Mouse (Mus musculus): ENCODE data around the gene Tmco5. TPM values are rescaled to one million over a fixed set of nuclear protein-coding genes. Genes with fewer than 3 reads are reported as not detected.
"Not testable (repeated sequence)": the region's sequence is repeated elsewhere in the genome, so short reads cannot be mapped to it uniquely, and the experiment has no call there.

The Tmco5 gene
- total and polyA plus RNA-seq, 2 experiments from 2014 or later: not detected

- Histone ChIP-seq H3K27ac (no peak overlapping the region), H3K9me3 (ENCODE audit: low read length) (no peaks in the 10 kb centered on the region), H3K4me3 (ENCODE audit: low read length) (no peak overlapping the region), H3K9ac (replicated peaks; ENCODE audit: low read length) (no peak overlapping the region), H3K4me1 (ENCODE audit: insufficient read depth, low read length) (no peaks in the 10 kb centered on the region), H3K27me3 (ENCODE audit: insufficient read depth, low read length) (no peaks in the 10 kb centered on the region), H3K36me3 (ENCODE audit: insufficient read depth, low read length) (no peaks in the 10 kb centered on the region), H3K4me2 (ENCODE audit: low read depth, low read length) (no peak overlapping the region)
- DNase-seq (ENCODE audit: low spot score) (no peak), ATAC-seq (no peak)
- no peak for TF ChIP-seq CTCF (IDR thresholded peaks at IDR 0.05; ENCODE audit: low read depth)
- 75% methylated on average over 9 of the region's 9 CpGs for WGBS
Measured at GRCm38 (mm10) chr2:116922580-116923500, 44.3 kb downstream of the Tmco5 start.

GRCm38 (mm10) chr2:116923684-116924083 lies 45.2 kb downstream of the Tmco5 start:
- TF ChIP-seq CTCF (IDR thresholded peaks at IDR 0.05; ENCODE audit: low read depth): no peak
- Histone ChIP-seq H3K27me3 (ENCODE audit: insufficient read depth, low read length) (no peaks in the 10 kb centered on the region), H3K9me3 (ENCODE audit: low read length) (no peaks in the 10 kb centered on the region)

DNA sequence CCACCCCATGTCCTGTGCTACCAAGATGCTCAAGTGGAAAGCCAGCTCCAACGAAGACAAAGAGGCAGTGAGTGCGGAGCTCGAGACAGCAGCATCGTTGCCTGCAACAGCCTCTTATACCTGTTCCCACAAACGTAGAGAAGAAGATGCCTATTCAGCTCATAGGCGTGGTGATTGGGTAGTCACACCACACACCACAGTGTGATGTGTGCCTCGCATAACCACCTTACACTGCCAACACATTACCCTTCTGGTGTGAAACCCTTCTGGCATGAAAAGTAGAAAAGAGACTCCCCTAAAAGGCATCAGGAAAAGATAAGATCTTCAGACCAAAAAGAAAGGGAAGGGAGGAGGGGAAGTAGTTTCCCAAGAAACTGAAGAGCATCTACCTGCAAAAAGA lies 45.8 kb downstream of the Tmco5 start:
- Histone ChIP-seq H3K4me2 (ENCODE audit: low read depth, low read length) (no peak overlapping the region), H3K4me3 (ENCODE audit: low read length) (no peak overlapping the region), H3K4me1 (ENCODE audit: insufficient read depth, low read length) (no peaks in the 10 kb centered on the region), H3K27ac (no peak overlapping the region), H3K36me3 (ENCODE audit: insufficient read depth, low read length) (no peaks in the 10 kb centered on the region), H3K9ac (replicated peaks; ENCODE audit: low read length) (no peak overlapping the region), H3K27me3 (ENCODE audit: insufficient read depth, low read length) (no peaks in the 10 kb centered on the region), H3K9me3 (ENCODE audit: low read length) (no peaks in the 10 kb centered on the region)
- no peak for DNase-seq (ENCODE audit: low spot score)
- no peak for TF ChIP-seq CTCF (IDR thresholded peaks at IDR 0.05; ENCODE audit: low read depth)
- 79% methylated on average over 7 of the region's 7 CpGs for WGBS
- ATAC-seq: no peak

More at GRCm38 (mm10) chr2:116923684-116924083, 45.2 kb downstream of the Tmco5 start:
- H3K27ac ChIP-seq: no peak overlapping the region
- no peaks in the 10 kb centered on the region for H3K36me3 ChIP-seq (ENCODE audit: insufficient read depth, low read length)
- H3K9ac ChIP-seq (replicated peaks; ENCODE audit: low read length): no peak overlapping the region
- DNase-seq (ENCODE audit: low spot score) (no peak), ATAC-seq (no peak)
- H3K4me3 ChIP-seq (ENCODE audit: low read length): no peak overlapping the region
- 72% methylated on average over 3 of the region's 3 CpGs for WGBS
- no peak overlapping the region for H3K4me2 ChIP-seq (ENCODE audit: low read depth, low read length)
- no peaks in the 10 kb centered on the region for H3K4me1 ChIP-seq (ENCODE audit: insufficient read depth, low read length)

GRCm38 (mm10) chr2:116925230-116925629 lies 46.7 kb downstream of the Tmco5 start:
- 56% methylated on average over 5 of the region's 5 CpGs for WGBS
- Histone ChIP-seq H3K27me3 (ENCODE audit: insufficient read depth, low read length) (no peaks in the 10 kb centered on the region), H3K27ac (no peak overlapping the region), H3K4me3 (ENCODE audit: low read length) (no peak overlapping the region), H3K4me1 (ENCODE audit: insufficient read depth, low read length) (no peaks in the 10 kb centered on the region), H3K9ac (replicated peaks; ENCODE audit: low read length) (no peak overlapping the region), H3K36me3 (ENCODE audit: insufficient read depth, low read length) (no peaks in the 10 kb centered on the region), H3K9me3 (ENCODE audit: low read length) (no peaks in the 10 kb centered on the region), H3K4me2 (ENCODE audit: low read depth, low read length) (no peak overlapping the region)
- no peak for ATAC-seq
- no peak for DNase-seq (ENCODE audit: low spot score)
- no peak for TF ChIP-seq CTCF (IDR thresholded peaks at IDR 0.05; ENCODE audit: low read depth)

DNA sequence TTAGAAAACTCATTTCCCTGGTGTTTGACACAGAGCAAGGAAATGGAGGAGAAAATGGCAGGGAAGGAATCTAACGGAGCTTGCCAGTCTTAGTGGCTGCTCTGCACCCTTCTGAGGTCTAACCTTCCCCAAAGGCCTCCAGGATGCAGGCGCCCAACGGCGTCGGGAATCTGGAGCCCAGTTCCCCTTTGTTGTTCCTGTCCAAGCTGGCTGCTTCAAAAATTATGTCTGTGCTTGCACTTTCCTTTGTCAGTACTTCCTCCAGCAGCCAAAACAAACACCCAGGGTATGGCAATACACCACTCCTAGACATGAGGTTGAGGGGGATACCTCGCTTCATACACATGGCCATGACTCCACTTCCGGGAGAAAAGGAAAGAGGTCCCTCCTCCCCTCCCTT lies 53.7 kb downstream of the Tmco5 start:
- DNase-seq (ENCODE audit: low spot score) (no peak), ATAC-seq (no peak)
- Histone ChIP-seq H3K27me3 (ENCODE audit: insufficient read depth, low read length) (no peaks in the 10 kb centered on the region), H3K27ac (no peak overlapping the region), H3K36me3 (ENCODE audit: insufficient read depth, low read length) (no peaks in the 10 kb centered on the region), H3K9ac (replicated peaks; ENCODE audit: low read length) (no peak overlapping the region), H3K9me3 (ENCODE audit: low read length) (no peaks in the 10 kb centered on the region), H3K4me2 (ENCODE audit: low read depth, low read length) (no peak overlapping the region), H3K4me3 (ENCODE audit: low read length) (no peak overlapping the region), H3K4me1 (ENCODE audit: insufficient read depth, low read length) (no peaks in the 10 kb centered on the region)
- WGBS: 88% methylated on average over 7 of the region's 7 CpGs
- TF ChIP-seq CTCF (IDR thresholded peaks at IDR 0.05; ENCODE audit: low read depth): no peak

DNA sequence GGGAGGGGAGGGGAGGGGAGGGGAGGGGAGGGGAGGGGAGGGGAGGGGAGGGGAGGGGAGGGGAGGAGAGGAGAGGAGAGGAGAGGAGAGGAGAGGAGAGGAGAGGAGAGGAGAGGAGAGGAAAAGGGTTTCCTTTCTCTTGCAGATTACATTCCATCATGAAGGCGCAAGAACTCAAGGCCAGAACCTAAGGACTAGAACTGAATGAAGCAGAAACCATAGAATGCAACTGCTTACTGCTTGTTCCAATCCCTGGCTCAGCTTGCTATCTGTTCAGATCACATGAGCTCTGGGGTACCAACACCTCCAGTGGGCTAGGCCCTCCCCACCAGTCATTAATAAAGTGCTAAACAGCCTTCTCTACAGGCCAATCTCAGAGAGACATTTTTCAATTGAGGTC lies 55.7 kb downstream of the Tmco5 start:
- ATAC-seq: not testable (repeated sequence)

GRCm38 (mm10) chr2:116934776-116935175 lies 56.3 kb downstream of the Tmco5 start:
- ATAC-seq (no peak), DNase-seq (ENCODE audit: low spot score) (no peak)
- no peak overlapping the region for H3K4me2 ChIP-seq (ENCODE audit: low read depth, low read length)
- no peak for TF ChIP-seq CTCF (IDR thresholded peaks at IDR 0.05; ENCODE audit: low read depth)
- H3K9ac ChIP-seq (replicated peaks; ENCODE audit: low read length): no peak overlapping the region
- no peak overlapping the region for H3K4me3 ChIP-seq (ENCODE audit: low read length)
- H3K36me3 ChIP-seq (ENCODE audit: insufficient read depth, low read length): no peaks in the 10 kb centered on the region
- no peaks in the 10 kb centered on the region for H3K9me3 ChIP-seq (ENCODE audit: low read length)
- H3K27ac ChIP-seq: no peak overlapping the region
- no peaks in the 10 kb centered on the region for H3K4me1 ChIP-seq (ENCODE audit: insufficient read depth, low read length)
- H3K27me3 ChIP-seq (ENCODE audit: insufficient read depth, low read length): no peaks in the 10 kb centered on the region

More for the DNA sequence above, 55.7 kb downstream of the Tmco5 start:
- not testable (repeated sequence) for H3K36me3 ChIP-seq (ENCODE audit: insufficient read depth, low read length); DNase-seq (ENCODE audit: low spot score); H3K4me2 ChIP-seq (ENCODE audit: low read depth, low read length); H3K27me3 ChIP-seq (ENCODE audit: insufficient read depth, low read length); H3K9ac ChIP-seq (replicated peaks; ENCODE audit: low read length); H3K9me3 ChIP-seq (ENCODE audit: low read length); H3K4me3 ChIP-seq (ENCODE audit: low read length); H3K4me1 ChIP-seq (ENCODE audit: insufficient read depth, low read length); H3K27ac ChIP-seq
- WGBS: 90% methylated on average over 1 of the region's 1 CpGs
